10 mouse cellular contexts compared by ENCODE assay signal in the genomic region with DNA sequence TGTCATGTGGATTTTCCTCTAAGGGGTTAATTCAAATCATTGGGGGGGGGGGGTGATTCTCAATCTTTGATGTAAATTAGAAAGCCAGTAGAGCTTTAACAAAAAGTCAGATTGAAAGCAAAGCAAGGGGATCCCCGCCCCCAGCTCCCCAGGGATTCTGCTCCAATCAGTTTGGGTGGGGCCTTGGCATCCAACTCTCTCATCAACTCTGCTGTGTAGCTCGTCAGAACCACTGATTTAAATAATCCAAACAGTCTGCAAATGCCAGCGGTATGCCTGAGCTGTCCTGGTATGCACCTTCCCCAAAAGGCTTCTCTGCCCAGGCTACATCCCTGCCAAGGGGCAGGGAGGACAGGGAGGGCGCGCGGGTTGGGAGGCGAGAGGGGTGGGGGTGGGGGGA. TPM values are rescaled to one million over a fixed set of nuclear protein-coding genes. Genes with fewer than 3 reads are reported as not detected.
A peak's percentile ranks its signal among the peaks of the same experiment; 100 is the strongest.
DNase-seq lines count a peak whose midpoint lies in the region; ATAC-seq and TF ChIP-seq lines count a peak whose summit lies in the region.
"Had no signal": no experiment of that assay in that cellular context is flagged by ENCODE, and none has a peak within 500 bp of the region (broad histone marks: within the 10 kb centered on the region; RNA-seq: fewer than 3 reads in every experiment).

No protein-coding gene starts in this region.

- peaks cover 13% of the 10 kb centered on the region for H3K4me1 ChIP-seq in hindbrain, embryonic 15.5 days (replicated peaks)
- H3K4me1 ChIP-seq in midbrain, postnatal 0 days (ENCODE audit: insufficient read depth, low read length) = no peaks in the 10 kb centered on the region
- H3K4me1 ChIP-seq: stomach, embryonic 15.5 days had no signal

- no peaks in the 10 kb centered on the region for H3K36me3 ChIP-seq in hindbrain, embryonic 15.5 days
- H3K36me3 ChIP-seq in midbrain, postnatal 0 days (ENCODE audit: insufficient read depth, low read length) = no peaks in the 10 kb centered on the region
- H3K36me3 ChIP-seq: limb, embryonic 12.5 days; stomach, embryonic 15.5 days had no signal

- ATAC-seq in hindbrain, embryonic 15.5 days (ENCODE audit: low FRiP score, low read depth) = no peak
- ATAC-seq in midbrain, postnatal 0 days (ENCODE audit: low FRiP score) = no peak

- H3K9me3 ChIP-seq in hindbrain, embryonic 15.5 days = no peaks in the 10 kb centered on the region
- H3K9me3 ChIP-seq in midbrain, postnatal 0 days (ENCODE audit: low read length) = no peaks in the 10 kb centered on the region
- H3K9me3 ChIP-seq: limb, embryonic 12.5 days; stomach, embryonic 15.5 days had no signal

- peak overlapping the region; percentile 25 for H3K4me2 ChIP-seq in hindbrain, embryonic 15.5 days
- H3K4me2 ChIP-seq in midbrain, postnatal 0 days (ENCODE audit: low read depth, low read length, poor library complexity, severe bottlenecking) = peak overlapping the region; percentile 4; the same call in 1 of the 2 replicates
- H3K4me2 ChIP-seq: limb, embryonic 12.5 days; stomach, embryonic 15.5 days had no signal

- no peak overlapping the region for H3K9ac ChIP-seq in hindbrain, embryonic 15.5 days
- no peak overlapping the region for H3K9ac ChIP-seq in midbrain, postnatal 0 days (replicated peaks; ENCODE audit: low read length, poor library complexity, severe bottlenecking)
- H3K9ac ChIP-seq: limb, embryonic 12.5 days; stomach, embryonic 15.5 days had no signal

- peak; percentile 59 for DNase-seq in testis, postnatal 10 days (ENCODE audit: low spot score)
- no peak for DNase-seq in testis, postnatal 14 days (ENCODE audit: low spot score)
- DNase-seq in gastrocnemius, postnatal 10 days = peak; percentile 30
- DNase-seq in midbrain, postnatal 0 days (ENCODE audit: low spot score) = no peak
- DNase-seq in cerebellum, adult 8-10 months = no peak
- DNase-seq in cerebellum, adult 9-10 months = no peak
- no peak for DNase-seq in layer of hippocampus, postnatal 25 days (ENCODE audit: extremely low spot score in 1 of 2, low spot score in 1 of 2)

- H3K4me3 ChIP-seq in hindbrain, embryonic 15.5 days = no peak overlapping the region
- no peak overlapping the region for H3K4me3 ChIP-seq in midbrain, postnatal 0 days (ENCODE audit: low read depth, low read length)
- H3K4me3 ChIP-seq: limb, embryonic 12.5 days; stomach, embryonic 15.5 days had no signal

- no peak for TF ChIP-seq CTCF in midbrain, postnatal 0 days (IDR thresholded peaks at IDR 0.05)

- no peaks in the 10 kb centered on the region for H3K27me3 ChIP-seq in hindbrain, embryonic 15.5 days
- no peaks in the 10 kb centered on the region for H3K27me3 ChIP-seq in midbrain, postnatal 0 days (ENCODE audit: insufficient read depth, low read length)
- H3K27me3 ChIP-seq: limb, embryonic 12.5 days; stomach, embryonic 15.5 days had no signal

- H3K27ac ChIP-seq in hindbrain, embryonic 15.5 days (replicated peaks) = no peak overlapping the region
- no peak overlapping the region for H3K27ac ChIP-seq in midbrain, postnatal 0 days (ENCODE audit: low read depth, low read length)
- H3K27ac ChIP-seq: limb, embryonic 12.5 days; stomach, embryonic 15.5 days had no signal

- 21% methylated on average over 7 of the region's 7 CpGs for WGBS in hindbrain, embryonic 15.5 days
- 16% methylated on average over 7 of the region's 7 CpGs for WGBS in midbrain, postnatal 0 days

RNA-seq across cellular contexts. Expression of gene Commd8, which starts 33.6 kb away (rescaled TPM):
- 10 to 100 TPM; 36.7 to 38.6 TPM for total RNA-seq in gastrocnemius, postnatal 10 days (2021)
- polyA plus RNA-seq in hindbrain, embryonic 15.5 days (2015; fragmentation: Nextera tagmentation; extraction: Ambion mirVana) = 135 and 139 TPM in 2 replicates
- total RNA-seq in midbrain, postnatal 0 days (2014; rRNA removed) = 23.9 and 34.0 TPM in 2 replicates
- 146 and 151 TPM in 2 replicates for polyA plus RNA-seq in midbrain, postnatal 0 days (2015; fragmentation: Nextera tagmentation; extraction: Ambion mirVana)
- 100 to 1,000 TPM; 104 to 116 TPM for total RNA-seq in layer of hippocampus, postnatal 25 days (2021)

Comparison
In these comparisons a context has a peak if more than half of its experiments do, and no peak if none do; other contexts are left out.
1. DNase-seq: peak in testis, postnatal 10 days (single experiment) and gastrocnemius, postnatal 10 days (single experiment); none in testis, postnatal 14 days (single experiment), midbrain, postnatal 0 days (single experiment), cerebellum, adult 8-10 months (single experiment), cerebellum, adult 9-10 months (single experiment) and layer of hippocampus, postnatal 25 days (0 of 2).